Mouse (Mus musculus) fibroblast of lung, adult 2 months (primary cell): ENCODE data around the gene Ebp.

Source experiments
- DNase-seq: peaks from one replicate; pipeline ENCODE4 v3.0.0-alpha.2; 2011; ENCODE audit warnings: low read depth

The Ebp gene

GRCm38 (mm10) chrX:8182871-8183540, 10.3 kb downstream of the Ebp start:
- no peak for DNase-seq

- DNase-seq, result no peak
Measured at GRCm38 (mm10) chrX:8179646-8180045, 13.7 kb downstream of the Ebp start.

GRCm38 (mm10) chrX:8178871-8179270, 14.4 kb downstream of the Ebp start:
- DNase-seq, result no peak

- peak; percentile 69 for DNase-seq
Measured at GRCm38 (mm10) chrX:8175504-8176385, 17.6 kb downstream of the Ebp start, which contains the start of gene Tbc1d25. Gene Tbc1d25, minus strand, starts transcription at chrX:8176181.

GRCm38 (mm10) chrX:8175169-8175503, 18.2 kb downstream of the Ebp start:
- no peak for DNase-seq

GRCm38 (mm10) chrX:8167716-8168647, 25.3 kb downstream of the Ebp start:
- DNase-seq, result no peak

GRCm38 (mm10) chrX:8164471-8164870, 28.8 kb downstream of the Ebp start:
- no peak for DNase-seq

GRCm38 (mm10) chrX:8163076-8163475, 30.2 kb downstream of the Ebp start:
- no peak for DNase-seq

GRCm38 (mm10) chrX:8145153-8145991, 47.9 kb downstream of the Ebp start, which contains the start of gene Rbm3:
Gene Rbm3, minus strand, starts transcription at chrX:8145880.
- DNase-seq, result peak; percentile 40

- no peak for DNase-seq
Measured at GRCm38 (mm10) chrX:8143750-8144149, 49.6 kb downstream of the Ebp start.

- no peak for DNase-seq
Measured at GRCm38 (mm10) chrX:8142948-8143347, 50.4 kb downstream of the Ebp start.

GRCm38 (mm10) chrX:8141058-8141457, 52.3 kb downstream of the Ebp start:
- no peak for DNase-seq

GRCm38 (mm10) chrX:8140446-8140845, 52.9 kb downstream of the Ebp start:
- no peak for DNase-seq

- DNase-seq, result no peak
Measured at GRCm38 (mm10) chrX:8139480-8139879, 53.8 kb downstream of the Ebp start.

- DNase-seq, result no peak
Measured at GRCm38 (mm10) chrX:8135886-8136285, 57.4 kb downstream of the Ebp start.
